Mouse (Mus musculus) stomach, postnatal 0 days (tissue): ENCODE measurements at regions not wholly inside any gene's neighbourhood (a gene's known extent, or its start where the extent isn't known, plus 50 kb on each side); places are given as distances from the start of the nearest gene placed in this dataset.

ENCODE experiments used
- CTCF ChIP-seq: IDR thresholded peaks from 2 replicates; pipeline ENCODE4 v1.5.1; 2016; ENCODE audit warnings: antibody characterized with exemption, low read depth, mild to moderate bottlenecking, moderate library complexity
- EP300 ChIP-seq: optimal IDR thresholded peaks from 2 replicates; pipeline ENCODE3; 2016; ENCODE audit warnings: antibody characterized with exemption

DNA sequence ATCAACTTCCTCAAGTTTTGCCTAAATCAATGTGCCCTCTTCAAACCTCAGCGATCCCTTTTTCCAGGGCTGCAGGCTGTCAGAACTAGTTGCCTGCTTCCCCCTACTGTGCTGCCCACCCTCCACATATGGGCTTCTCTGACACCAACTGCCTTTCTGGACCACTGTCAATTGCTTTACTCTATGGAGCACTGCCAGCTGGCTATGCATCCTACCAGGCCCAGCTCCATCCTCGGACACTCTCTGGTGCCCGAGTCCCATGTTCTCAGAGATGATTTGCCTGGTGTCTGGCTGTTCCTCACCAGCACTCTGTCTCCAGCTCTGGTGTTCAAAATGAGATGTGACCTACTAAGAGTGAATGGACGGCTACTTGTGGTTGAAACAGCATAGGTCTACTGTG, 54.4 kb upstream of the E2f3 start:
- TF ChIP-seq CTCF: no peak
- TF ChIP-seq EP300: no peak
